Mouse (Mus musculus) neural tube, embryonic 14.5 days (tissue): ENCODE measurements at regions not wholly inside any gene's neighbourhood (a gene's known extent, or its start where the extent isn't known, plus 50 kb on each side); places are given as distances from the start of the nearest gene placed in this dataset.

Experiments used
- ATAC-seq: fragments of 200-750 bp; cut with Nextera tagmentation; 2 replicates; pipeline ENCODE4 v1.8.0; 2017; ENCODE audit warnings: low read depth, mild to moderate bottlenecking, moderate TSS enrichment, moderate library complexity
- H3K27ac ChIP-seq: fragments of 300-500 bp; sonication (generic); 2 replicates; pipeline ENCODE4 v1.5.1; 2014; ENCODE audit warnings: low read depth, mild to moderate bottlenecking, control low read depth, low read length, moderate library complexity, mixed read lengths
- H3K27me3 ChIP-seq: fragments of 300-500 bp; sonication (generic); 2 replicates; pipeline ENCODE4 v1.6.1; 2014; ENCODE audit warnings: low read length; ENCODE audit not compliant: control insufficient read depth, insufficient read depth
- H3K36me3 ChIP-seq: fragments of 300-500 bp; sonication (generic); 2 replicates; pipeline ENCODE4 v1.6.1; 2014; ENCODE audit warnings: low read length, mixed read lengths; ENCODE audit not compliant: control insufficient read depth, insufficient read depth
- H3K4me1 ChIP-seq: fragments of 300-500 bp; sonication (generic); 2 replicates; pipeline ENCODE4 v1.6.1; 2014; ENCODE audit warnings: low read length; ENCODE audit not compliant: control insufficient read depth, insufficient read depth
- H3K4me2 ChIP-seq: fragments of 300-500 bp; sonication (generic); 2 replicates; pipeline ENCODE4 v1.6.1; 2014; ENCODE audit warnings: mild to moderate bottlenecking, low read depth, low read length, control low read depth
- H3K4me3 ChIP-seq: fragments of 300-500 bp; sonication (generic); 2 replicates; pipeline ENCODE4 v1.5.1; 2014; ENCODE audit warnings: low read depth, low read length, control low read depth, mixed read lengths
- H3K9ac ChIP-seq: fragments of 300-500 bp; sonication (generic); replicated peaks from 2 replicates; pipeline ENCODE4 v1.6.1; 2014; ENCODE audit warnings: low read depth, mild to moderate bottlenecking, control low read depth, low read length, mixed read lengths
- H3K9me3 ChIP-seq: fragments of 300-500 bp; sonication (generic); 2 replicates; pipeline ENCODE4 v1.6.1; 2016; ENCODE audit warnings: low read length; ENCODE audit not compliant: control insufficient read depth
- WGBS: fragments of 180-500 bp; shearing (Covaris S2); extraction: QIAGEN DNeasy Blood & Tissue Kit; methylation state at CpG from one replicate; pipeline ENCODE4 v1.1.7; 2014; 5-methylcytosine and 5-hydroxymethylcytosine counted together

- Histone ChIP-seq H3K9me3 (no peaks in the 10 kb centered on the region), H3K9ac (no peak overlapping the region), H3K36me3 (no peaks in the 10 kb centered on the region), H3K4me3 (no peak overlapping the region), H3K27ac (no peak overlapping the region), H3K27me3 (no peaks in the 10 kb centered on the region), H3K4me2 (no peak overlapping the region), H3K4me1 (0 out of 2 replicates have a peak, but pooled peaks cover under 1% of the 10 kb centered on the region)
- ATAC-seq, result no peak
These were observed 154.5 kb upstream of the Xylt1 start for GRCm38 (mm10) chr7:117226294-117226693.

GRCm38 (mm10) chr7:117229619-117230018 is 151.2 kb upstream of the Xylt1 start:
- no peaks in the 10 kb centered on the region for H3K4me1 ChIP-seq
- no peak overlapping the region for H3K4me2 ChIP-seq
- no peak overlapping the region for H3K9ac ChIP-seq
- no peak overlapping the region for H3K4me3 ChIP-seq
- no peaks in the 10 kb centered on the region for H3K36me3 ChIP-seq
- ATAC-seq, result no peak
- H3K27ac ChIP-seq, result no peak overlapping the region
- WGBS, result 82% methylated on average over 5 of the region's 5 CpGs
- no peaks in the 10 kb centered on the region for H3K9me3 ChIP-seq
- no peaks in the 10 kb centered on the region for H3K27me3 ChIP-seq

- no peak for ATAC-seq
- H3K4me3 ChIP-seq, result no peak overlapping the region
These were observed 124.0 kb upstream of the Xylt1 start for GRCm38 (mm10) chr7:117256819-117257218.

GRCm38 (mm10) chr7:117258557-117258956 is 122.2 kb upstream of the Xylt1 start:
- Histone ChIP-seq H3K9ac (no peak overlapping the region), H3K4me1 (no peaks in the 10 kb centered on the region), H3K27ac (no peak overlapping the region), H3K4me2 (no peak overlapping the region), H3K4me3 (no peak overlapping the region), H3K27me3 (no peaks in the 10 kb centered on the region), H3K36me3 (no peaks in the 10 kb centered on the region), H3K9me3 (no peaks in the 10 kb centered on the region)
- ATAC-seq, result no peak
- WGBS, result 61% methylated on average over 5 of the region's 5 CpGs

More at GRCm38 (mm10) chr7:117256819-117257218, 124.0 kb upstream of the Xylt1 start:
- H3K27me3 ChIP-seq, result no peaks in the 10 kb centered on the region
- no peak overlapping the region for H3K4me2 ChIP-seq
- no peaks in the 10 kb centered on the region for H3K9me3 ChIP-seq
- H3K4me1 ChIP-seq, result no peaks in the 10 kb centered on the region
- WGBS, result 88% methylated on average over 9 of the region's 9 CpGs
- no peak overlapping the region for H3K27ac ChIP-seq
- H3K9ac ChIP-seq, result no peak overlapping the region
- H3K36me3 ChIP-seq, result no peaks in the 10 kb centered on the region

GRCm38 (mm10) chr7:117259151-117259550 is 121.6 kb upstream of the Xylt1 start:
- H3K36me3 ChIP-seq, result no peaks in the 10 kb centered on the region
- H3K9me3 ChIP-seq, result no peaks in the 10 kb centered on the region
- WGBS, result 46% methylated on average over 5 of the region's 5 CpGs
- H3K4me3 ChIP-seq, result no peak overlapping the region
- no peak overlapping the region for H3K27ac ChIP-seq
- no peak for ATAC-seq
- no peaks in the 10 kb centered on the region for H3K27me3 ChIP-seq
- H3K9ac ChIP-seq, result no peak overlapping the region
- H3K4me1 ChIP-seq, result no peaks in the 10 kb centered on the region
- no peak overlapping the region for H3K4me2 ChIP-seq

GRCm38 (mm10) chr7:117259674-117260294 is 121.0 kb upstream of the Xylt1 start:
- Histone ChIP-seq H3K4me2 (no peak overlapping the region), H3K9ac (no peak overlapping the region), H3K4me1 (no peaks in the 10 kb centered on the region), H3K27me3 (no peaks in the 10 kb centered on the region), H3K27ac (no peak overlapping the region), H3K4me3 (no peak overlapping the region), H3K36me3 (no peaks in the 10 kb centered on the region), H3K9me3 (no peaks in the 10 kb centered on the region)
- 67% methylated on average over 6 of the region's 6 CpGs for WGBS
- ATAC-seq, result no peak

- no peak for ATAC-seq
- Histone ChIP-seq H3K4me1 (no peaks in the 10 kb centered on the region), H3K9ac (no peak overlapping the region), H3K4me3 (no peak overlapping the region), H3K27me3 (no peaks in the 10 kb centered on the region), H3K4me2 (no peak overlapping the region), H3K36me3 (no peaks in the 10 kb centered on the region), H3K27ac (no peak overlapping the region), H3K9me3 (no peaks in the 10 kb centered on the region)
- WGBS, result 69% methylated on average over 3 of the region's 3 CpGs
These were observed 120.2 kb upstream of the Xylt1 start for GRCm38 (mm10) chr7:117260596-117260995.

- Histone ChIP-seq H3K9ac (no peak overlapping the region), H3K27me3 (no peaks in the 10 kb centered on the region), H3K4me3 (no peak overlapping the region), H3K36me3 (no peaks in the 10 kb centered on the region), H3K4me2 (no peak overlapping the region), H3K9me3 (no peaks in the 10 kb centered on the region), H3K27ac (no peak overlapping the region), H3K4me1 (no peaks in the 10 kb centered on the region)
- 69% methylated on average over 12 of the region's 12 CpGs for WGBS
- ATAC-seq, result no peak
These were observed 117.7 kb upstream of the Xylt1 start for GRCm38 (mm10) chr7:117263126-117263525.

- H3K9me3 ChIP-seq, result no peaks in the 10 kb centered on the region
- no peaks in the 10 kb centered on the region for H3K36me3 ChIP-seq
- no peaks in the 10 kb centered on the region for H3K4me1 ChIP-seq
- no peaks in the 10 kb centered on the region for H3K27me3 ChIP-seq
- no peak overlapping the region for H3K4me3 ChIP-seq
- ATAC-seq, result no peak
- no peak overlapping the region for H3K9ac ChIP-seq
- 87% methylated on average over 6 of the region's 6 CpGs for WGBS
- no peak overlapping the region for H3K27ac ChIP-seq
- H3K4me2 ChIP-seq, result no peak overlapping the region
These were observed 116.4 kb upstream of the Xylt1 start for GRCm38 (mm10) chr7:117264341-117264740.
